Mouse (Mus musculus): ENCODE measurements around the gene 1700003E16Rik. TPM values are rescaled to one million over a fixed set of nuclear protein-coding genes. Genes with fewer than 3 reads are reported as not detected.

The 1700003E16Rik gene
- total and polyA plus RNA-seq, 3 experiments = 0.23 to 0.34 TPM; not detected in 1

- Histone ChIP-seq H3K27me3 (replicated peaks) (peaks cover 2% of the 10 kb centered on the region), H3K9ac (ENCODE audit: insufficient read depth, low read depth) (no peak overlapping the region), H3K9me3 (replicated peaks; ENCODE audit: low read length) (no peaks in the 10 kb centered on the region), H3K4me3 (replicated peaks in 1 of 3; ENCODE audit: low read depth in 2 of 3, low read length in 2 of 3, poor library complexity in 1 of 3) (no peak overlapping the region), H3K4me2 (ENCODE audit: insufficient read depth, low read depth, poor library complexity, severe bottlenecking) (no peak overlapping the region), H3K36me3 (replicated peaks in 1 of 2; ENCODE audit: control insufficient read depth in 1 of 2, insufficient read depth in 1 of 2, low read length in 1 of 2) (no peaks in the 10 kb centered on the region), H3K4me1 (ENCODE audit: control insufficient read depth in 1 of 2, insufficient read depth in 2 of 2) (peaks cover 7 to 31% of the 10 kb centered on the region in 2 experiments; a peak in 3 of 4 replicates), H3K27ac (ENCODE audit: insufficient read depth, low read depth) (no peak overlapping the region), H3K79me2 (replicated peaks; ENCODE audit: control insufficient read depth, extremely low read depth, insufficient read depth, poor library complexity, severe bottlenecking) (no peaks in the 10 kb centered on the region)
- in situ Hi-C loops (cut with MboI; ENCODE audit: low pct_ligation_motif_present, low pct_unique_long_range_greater_than_20kb, low sequenced_read_pairs) (no loop called here), dilution Hi-C loops (cut with MboI; ENCODE audit: extremely low pct_ligation_motif_present, extremely low pct_unique_long_range_greater_than_20kb, low sequenced_read_pairs) (no loop called here)
- no peak for DNase-seq (ENCODE audit: extremely low read depth)
- TF ChIP-seq GABPA (IDR thresholded peaks at IDR 0.05; ENCODE audit: insufficient replicate concordance, low read depth, low read length) = no peak
- no peak for TF ChIP-seq POLR2A (IDR thresholded peaks at IDR 0.05; ENCODE audit: low read depth, low read length)
- TF ChIP-seq ETS1 (conservative IDR thresholded peaks at IDR 0.05; ENCODE audit: low read depth, low read length) = no peak
- no peak for TF ChIP-seq ZC3H11A (IDR thresholded peaks at IDR 0.05; ENCODE audit: low read depth, low read length)
- TF ChIP-seq MAFK (IDR thresholded peaks at IDR 0.05; ENCODE audit: insufficient replicate concordance, low read length) = no peak
- TF ChIP-seq ZKSCAN1 (IDR thresholded peaks at IDR 0.05; ENCODE audit: borderline replicate concordance, low read depth, low read length) = no peak
- TF ChIP-seq E2F4 (IDR thresholded peaks at IDR 0.05; ENCODE audit: insufficient replicate concordance, low read depth, low read length) = no peak
- TF ChIP-seq ZNF384 (IDR thresholded peaks at IDR 0.05; ENCODE audit: low read depth, low read length) = no peak
- TF ChIP-seq IRF4 (IDR thresholded peaks at IDR 0.05; ENCODE audit: low read depth, low read length) = no peak
- no peak for TF ChIP-seq JUND (conservative IDR thresholded peaks at IDR 0.05; ENCODE audit: low read depth, low read length)
- no peak for TF ChIP-seq BHLHE40 (IDR thresholded peaks at IDR 0.05; ENCODE audit: low read depth, low read length)
- no peak for TF ChIP-seq RAD21 (IDR thresholded peaks at IDR 0.05; ENCODE audit: low read depth, low read length)
- TF ChIP-seq PAX5 (IDR thresholded peaks at IDR 0.05; ENCODE audit: low read length) = no peak
- TF ChIP-seq MXI1 (IDR thresholded peaks at IDR 0.05; ENCODE audit: low read depth, low read length) = no peak
- no peak for TF ChIP-seq POLR2AphosphoS2 (IDR thresholded peaks at IDR 0.05; ENCODE audit: low read depth, low read length)
- TF ChIP-seq HCFC1 (IDR thresholded peaks at IDR 0.05; ENCODE audit: low read depth, low read length) = no peak
- TF ChIP-seq MEF2A (IDR thresholded peaks at IDR 0.05; ENCODE audit: borderline replicate concordance, low read depth, low read length) = no peak
- TF ChIP-seq CHD1 (IDR thresholded peaks at IDR 0.05; ENCODE audit: low read depth, low read length) = no peak
- no peak for TF ChIP-seq SMC3 (IDR thresholded peaks at IDR 0.05; ENCODE audit: low read depth, low read length)
- no peak for TF ChIP-seq MYC (IDR thresholded peaks at IDR 0.05; ENCODE audit: low read depth, low read length)
Observed at GRCm38 (mm10) chr6:83136291-83136880, 19.8 kb upstream of the 1700003E16Rik start.
